Mouse (Mus musculus): ENCODE measurements around the gene Tsen2. TPM values are rescaled to one million over a fixed set of nuclear protein-coding genes. Genes with fewer than 3 reads are reported as not detected.

Gene Tsen2
- polyA plus RNA-seq, 1 experiment from 2014 or later, result 8.5 TPM

GRCm38 (mm10) chr6:115583430-115584125 is 39.1 kb downstream of the Tsen2 start:
- 35% methylated on average over 6 of the region's 6 CpGs for WGBS (ENCODE audit: insufficient replicate concordance)
- Histone ChIP-seq H3K27ac (ENCODE audit: low read length) (no peak overlapping the region), H3K4me3 (ENCODE audit: low read depth, low read length) (no peak overlapping the region), H3K4me1 (ENCODE audit: control insufficient read depth, low read depth, low read length) (no peaks in the 10 kb centered on the region), H3K9me3 (replicated peaks; ENCODE audit: control insufficient read depth, low read length) (no peaks in the 10 kb centered on the region), H3K36me3 (ENCODE audit: control insufficient read depth, insufficient read depth) (no peaks in the 10 kb centered on the region), H3K4me2 (ENCODE audit: low read depth, low read length) (no peak overlapping the region), H3K27me3 (ENCODE audit: control insufficient read depth, insufficient read depth, low read depth, low read length) (no peaks in the 10 kb centered on the region), H3K9ac (ENCODE audit: low read depth, low read length) (no peak overlapping the region)
- ATAC-seq (ENCODE audit: low read depth), result no peak

DNA sequence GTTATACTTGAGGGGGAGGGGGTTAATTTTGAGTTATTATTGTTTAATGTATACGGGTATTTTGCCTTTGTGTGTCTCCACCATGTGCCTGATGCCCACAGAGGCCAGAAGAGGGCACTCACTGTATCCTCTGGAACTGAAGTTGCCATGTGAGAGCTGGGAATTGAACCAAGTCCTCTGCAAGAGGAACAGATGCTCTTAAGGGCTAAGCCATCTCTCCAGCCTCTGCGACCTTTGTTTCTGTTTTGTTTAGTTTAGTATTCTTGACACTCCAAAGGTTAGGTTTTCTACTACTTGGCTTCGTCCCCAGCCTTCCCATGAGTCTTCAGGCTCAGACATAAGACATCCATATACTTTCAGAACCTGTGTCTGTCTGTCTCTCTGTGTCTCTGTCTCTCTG is 39.7 kb downstream of the Tsen2 start:
- no peak overlapping the region for H3K4me3 ChIP-seq (ENCODE audit: low read depth, low read length)
- H3K9me3 ChIP-seq (replicated peaks; ENCODE audit: control insufficient read depth, low read length), result no peaks in the 10 kb centered on the region
- 59% methylated on average over 3 of the region's 3 CpGs for WGBS (ENCODE audit: insufficient replicate concordance)
- H3K36me3 ChIP-seq (ENCODE audit: control insufficient read depth, insufficient read depth), result no peaks in the 10 kb centered on the region
- H3K4me2 ChIP-seq (ENCODE audit: low read depth, low read length), result no peak overlapping the region
- H3K27me3 ChIP-seq (ENCODE audit: control insufficient read depth, insufficient read depth, low read depth, low read length), result no peaks in the 10 kb centered on the region
- no peak overlapping the region for H3K9ac ChIP-seq (ENCODE audit: low read depth, low read length)
- H3K4me1 ChIP-seq (ENCODE audit: control insufficient read depth, low read depth, low read length), result no peaks in the 10 kb centered on the region
- H3K27ac ChIP-seq (ENCODE audit: low read length), result no peak overlapping the region
- no peak for ATAC-seq (ENCODE audit: low read depth)

DNA sequence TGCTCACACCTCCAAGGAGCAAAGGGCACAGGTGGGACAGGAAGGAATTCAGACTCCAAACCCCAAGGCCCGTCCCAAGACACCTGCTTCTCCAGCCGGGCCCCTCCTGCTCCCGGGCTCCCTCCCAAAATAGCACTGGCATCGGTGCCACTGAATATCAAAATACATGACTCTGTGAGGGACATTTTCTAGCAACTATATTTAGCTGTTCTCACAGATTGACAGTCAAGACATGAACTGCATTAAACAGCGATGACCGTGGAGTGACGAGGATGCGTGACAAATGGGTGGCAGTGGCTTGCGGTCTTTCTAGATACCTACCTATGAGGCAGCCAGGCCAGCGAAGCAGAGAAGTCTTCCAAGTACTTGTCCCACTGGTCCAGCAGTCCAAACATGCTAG is 41.9 kb downstream of the Tsen2 start:
- H3K36me3 ChIP-seq (ENCODE audit: control insufficient read depth, insufficient read depth), result no peaks in the 10 kb centered on the region
- 80% methylated on average over 10 of the region's 10 CpGs for WGBS (ENCODE audit: insufficient replicate concordance)
- no peak overlapping the region for H3K4me2 ChIP-seq (ENCODE audit: low read depth, low read length)
- no peak overlapping the region for H3K4me3 ChIP-seq (ENCODE audit: low read depth, low read length)
- no peak overlapping the region for H3K27ac ChIP-seq (ENCODE audit: low read length)
- no peaks in the 10 kb centered on the region for H3K4me1 ChIP-seq (ENCODE audit: control insufficient read depth, low read depth, low read length)
- H3K9me3 ChIP-seq (replicated peaks; ENCODE audit: control insufficient read depth, low read length), result no peaks in the 10 kb centered on the region
- no peaks in the 10 kb centered on the region for H3K27me3 ChIP-seq (ENCODE audit: control insufficient read depth, insufficient read depth, low read depth, low read length)
- ATAC-seq (ENCODE audit: low read depth), result no peak
- no peak overlapping the region for H3K9ac ChIP-seq (ENCODE audit: low read depth, low read length)

DNA sequence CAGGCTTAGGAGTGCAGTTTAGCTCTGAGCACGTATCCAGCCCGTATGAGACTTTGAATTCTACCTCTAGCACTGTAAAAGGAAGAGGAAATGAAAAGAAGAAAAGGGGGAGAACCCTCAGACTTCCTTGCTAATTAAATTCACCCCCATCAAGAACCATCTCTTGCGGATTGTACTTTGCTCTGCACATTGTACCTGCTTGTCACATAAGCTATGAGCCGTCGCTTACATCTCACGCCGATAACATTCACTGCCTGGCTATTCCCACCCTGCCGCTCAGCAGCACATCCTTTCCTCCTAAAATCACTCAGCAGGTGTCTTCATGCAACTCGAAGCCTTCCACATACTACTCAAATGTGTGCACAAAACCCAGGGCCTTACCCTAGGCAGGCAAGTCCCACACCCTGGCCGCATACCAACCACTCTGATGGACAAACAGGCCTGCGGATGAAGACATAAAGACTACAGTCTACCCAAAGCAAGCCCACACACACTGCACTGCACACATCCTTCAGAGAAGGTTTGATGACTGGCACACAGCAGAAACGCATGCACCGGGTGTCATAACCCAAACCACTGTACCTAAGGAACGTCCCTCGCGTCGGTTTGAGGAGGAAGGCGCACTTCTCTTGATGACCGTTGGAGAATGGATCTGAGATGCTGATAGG is 47.4 kb downstream of the Tsen2 start:
- Histone ChIP-seq H3K9ac (ENCODE audit: low read depth, low read length) (peak overlapping the region; percentile 29), H3K4me3 (ENCODE audit: low read depth, low read length) (peak overlapping the region; percentile 46), H3K27ac (ENCODE audit: low read length) (peak overlapping the region; percentile 19), H3K4me2 (ENCODE audit: low read depth, low read length) (peak overlapping the region; percentile 38), H3K27me3 (ENCODE audit: control insufficient read depth, insufficient read depth, low read depth, low read length) (no peaks in the 10 kb centered on the region), H3K4me1 (ENCODE audit: control insufficient read depth, low read depth, low read length) (no peaks in the 10 kb centered on the region), H3K9me3 (replicated peaks; ENCODE audit: control insufficient read depth, low read length) (no peaks in the 10 kb centered on the region), H3K36me3 (ENCODE audit: control insufficient read depth, insufficient read depth) (no peaks in the 10 kb centered on the region)
- 70% methylated on average over 19 of the region's 19 CpGs for WGBS (ENCODE audit: insufficient replicate concordance)
- ATAC-seq (ENCODE audit: low read depth), result 0 out of 2 replicates have a peak, but pooled peaks have one; percentile 33

DNA sequence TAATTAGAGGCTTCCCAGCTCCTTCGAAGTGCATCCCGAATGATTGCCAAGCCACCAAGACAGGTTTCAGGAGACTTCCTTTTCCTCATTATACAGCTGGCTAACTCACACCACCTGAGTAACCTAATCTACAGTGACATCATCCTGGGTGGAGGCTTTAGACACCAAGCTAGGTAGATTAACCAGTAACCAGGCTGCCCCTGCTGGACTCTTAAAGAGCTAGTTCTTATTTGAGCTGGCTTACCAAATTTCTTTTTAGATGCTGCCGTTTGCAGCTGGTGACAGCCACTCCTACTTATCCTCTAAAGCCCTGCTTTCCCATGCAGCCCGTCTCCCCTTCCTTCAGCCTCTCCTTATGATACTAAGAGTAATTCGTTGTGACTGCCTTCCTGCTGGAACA is 48.0 kb downstream of the Tsen2 start, which contains the start of gene Mkrn2os:
TSS of gene Mkrn2os (minus strand) at position 119 of the 400 bp plus-strand sequence.
- H3K36me3 ChIP-seq (ENCODE audit: control insufficient read depth, insufficient read depth), result no peaks in the 10 kb centered on the region

DNA sequence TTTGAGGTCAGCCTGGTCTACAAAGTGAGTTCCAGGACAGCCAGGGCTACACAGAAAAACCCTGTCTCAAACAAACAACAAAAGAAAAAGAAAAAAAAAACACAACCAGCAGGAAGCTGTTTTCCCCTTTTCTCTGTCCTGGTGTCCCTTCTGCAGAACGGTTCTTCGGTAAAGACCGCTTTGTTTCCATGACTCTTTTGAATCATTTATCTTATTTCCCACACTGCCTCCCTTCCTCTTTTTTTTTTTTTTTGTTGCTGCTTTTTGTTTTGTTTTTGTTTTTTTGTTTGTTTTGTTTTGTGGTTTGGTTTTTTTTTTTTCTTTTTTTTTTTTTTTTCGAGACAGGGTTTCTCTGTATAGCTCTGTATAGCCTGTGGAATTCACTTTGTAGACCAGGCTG is 48.8 kb downstream of the Tsen2 start:
- Histone ChIP-seq H3K27ac (ENCODE audit: low read length) (no peak overlapping the region), H3K4me2 (ENCODE audit: low read depth, low read length) (no peak overlapping the region), H3K27me3 (ENCODE audit: control insufficient read depth, insufficient read depth, low read depth, low read length) (no peaks in the 10 kb centered on the region), H3K9me3 (replicated peaks; ENCODE audit: control insufficient read depth, low read length) (no peaks in the 10 kb centered on the region), H3K9ac (ENCODE audit: low read depth, low read length) (no peak overlapping the region), H3K4me1 (ENCODE audit: control insufficient read depth, low read depth, low read length) (no peaks in the 10 kb centered on the region), H3K4me3 (ENCODE audit: low read depth, low read length) (no peak overlapping the region), H3K36me3 (ENCODE audit: control insufficient read depth, insufficient read depth) (no peaks in the 10 kb centered on the region)
- 54% methylated on average over 4 of the region's 4 CpGs for WGBS (ENCODE audit: insufficient replicate concordance)
- no peak for ATAC-seq (ENCODE audit: low read depth)

More for the DNA sequence above, 48.0 kb downstream of the Tsen2 start, which contains the start of gene Mkrn2os:
- H3K4me2 ChIP-seq (ENCODE audit: low read depth, low read length), result peak within 1 kb of the TSS; percentile 38
- H3K27ac ChIP-seq (ENCODE audit: low read length), result peak within 1 kb of the TSS; percentile 19
- peak within 1 kb of the TSS; percentile 46 for H3K4me3 ChIP-seq (ENCODE audit: low read depth, low read length)
- no peaks in the 10 kb centered on the region for H3K27me3 ChIP-seq (ENCODE audit: control insufficient read depth, insufficient read depth, low read depth, low read length)
- H3K9ac ChIP-seq (ENCODE audit: low read depth, low read length), result peak within 1 kb of the TSS; percentile 29
- H3K4me1 ChIP-seq (ENCODE audit: control insufficient read depth, low read depth, low read length), result no peaks in the 10 kb centered on the region
- WGBS (ENCODE audit: insufficient replicate concordance), result 53% methylated on average over 5 of the region's 5 CpGs
- H3K9me3 ChIP-seq (replicated peaks; ENCODE audit: control insufficient read depth, low read length), result no peaks in the 10 kb centered on the region
- ATAC-seq (ENCODE audit: low read depth), result peak; percentile 78

GRCm38 (mm10) chr6:115594463-115594862 is 50.0 kb downstream of the Tsen2 start:
- no peaks in the 10 kb centered on the region for H3K4me1 ChIP-seq (ENCODE audit: control insufficient read depth, low read depth, low read length)
- 44% methylated on average over 3 of the region's 3 CpGs for WGBS (ENCODE audit: insufficient replicate concordance)
- no peaks in the 10 kb centered on the region for H3K27me3 ChIP-seq (ENCODE audit: control insufficient read depth, insufficient read depth, low read depth, low read length)
- no peak for ATAC-seq (ENCODE audit: low read depth)
- H3K4me2 ChIP-seq (ENCODE audit: low read depth, low read length), result no peak overlapping the region
- no peak overlapping the region for H3K9ac ChIP-seq (ENCODE audit: low read depth, low read length)
- H3K4me3 ChIP-seq (ENCODE audit: low read depth, low read length), result no peak overlapping the region
- H3K9me3 ChIP-seq (replicated peaks; ENCODE audit: control insufficient read depth, low read length), result no peaks in the 10 kb centered on the region
- H3K27ac ChIP-seq (ENCODE audit: low read length), result no peak overlapping the region
- no peaks in the 10 kb centered on the region for H3K36me3 ChIP-seq (ENCODE audit: control insufficient read depth, insufficient read depth)

DNA sequence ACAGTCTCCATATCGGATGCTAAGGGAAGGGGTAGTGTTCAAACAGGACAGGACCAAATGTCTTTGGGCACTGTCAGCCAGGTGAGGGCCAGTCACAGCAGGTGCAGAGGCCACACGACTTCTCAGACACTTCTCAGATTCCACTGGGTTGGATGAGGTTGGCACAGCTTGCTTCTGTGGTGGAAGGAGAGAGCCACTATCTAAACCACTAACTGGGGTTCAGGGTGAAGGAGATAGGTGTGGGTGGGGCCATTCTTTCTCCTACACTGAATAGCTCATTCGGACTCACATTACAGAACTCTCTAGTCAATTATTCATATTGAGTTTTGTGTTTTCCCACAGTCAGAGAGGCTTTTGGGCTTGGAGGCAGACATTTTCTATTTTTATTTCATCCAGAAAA is 51.2 kb downstream of the Tsen2 start:
- Histone ChIP-seq H3K36me3 (ENCODE audit: control insufficient read depth, insufficient read depth) (no peaks in the 10 kb centered on the region), H3K27me3 (ENCODE audit: control insufficient read depth, insufficient read depth, low read depth, low read length) (no peaks in the 10 kb centered on the region), H3K4me1 (ENCODE audit: control insufficient read depth, low read depth, low read length) (no peaks in the 10 kb centered on the region), H3K9ac (ENCODE audit: low read depth, low read length) (no peak overlapping the region), H3K27ac (ENCODE audit: low read length) (no peak overlapping the region), H3K4me2 (ENCODE audit: low read depth, low read length) (no peak overlapping the region), H3K4me3 (ENCODE audit: low read depth, low read length) (no peak overlapping the region), H3K9me3 (replicated peaks; ENCODE audit: control insufficient read depth, low read length) (no peaks in the 10 kb centered on the region)
- ATAC-seq (ENCODE audit: low read depth), result no peak
- 39% methylated on average over 3 of the region's 3 CpGs for WGBS (ENCODE audit: insufficient replicate concordance)

GRCm38 (mm10) chr6:115601322-115601714 is 56.9 kb downstream of the Tsen2 start:
- Histone ChIP-seq H3K4me3 (ENCODE audit: low read depth, low read length) (peak overlapping the region; percentile 84), H3K4me2 (ENCODE audit: low read depth, low read length) (peak overlapping the region; percentile 87), H3K27me3 (ENCODE audit: control insufficient read depth, insufficient read depth, low read depth, low read length) (no peaks in the 10 kb centered on the region), H3K9me3 (replicated peaks; ENCODE audit: control insufficient read depth, low read length) (peaks cover 2% of the 10 kb centered on the region; the same call in 1 of the 2 replicates), H3K36me3 (ENCODE audit: control insufficient read depth, insufficient read depth) (no peaks in the 10 kb centered on the region), H3K4me1 (ENCODE audit: control insufficient read depth, low read depth, low read length) (peaks cover 8% of the 10 kb centered on the region), H3K9ac (ENCODE audit: low read depth, low read length) (no peak overlapping the region), H3K27ac (ENCODE audit: low read length) (no peak overlapping the region)
- ATAC-seq (ENCODE audit: low read depth), result no peak
- whole genome bisulfite sequencing (ENCODE audit: insufficient replicate concordance), result 61% methylated on average over 4 of the region's 4 CpGs

Data from liver, embryonic 16.5 days (tissue).